ENCODE assay signal across 8 mouse cellular contexts in genomic region chr13:23524654-23525053, GRCm38 (mm10). TPM values are rescaled to one million over a fixed set of nuclear protein-coding genes. Genes with fewer than 3 reads are reported as not detected.
DNase-seq lines count a peak whose midpoint lies in the region; ATAC-seq and TF ChIP-seq lines count a peak whose summit lies in the region.

No protein-coding gene starts in this region.

- no peak for TF ChIP-seq EP300 in heart, postnatal 0 days (IDR thresholded peaks at IDR 0.05; ENCODE audit: low read depth)

- no peak overlapping the region for H3K4me2 ChIP-seq in heart, postnatal 0 days (ENCODE audit: low read depth, low read length)
- 0 out of 2 replicates have a peak overlapping the region, but pooled peaks have one; percentile 20 for H3K4me2 ChIP-seq in lung, embryonic 14.5 days
- peak overlapping the region; percentile 34 for H3K4me2 ChIP-seq in neural tube, embryonic 15.5 days

- no peak for TF ChIP-seq POLR2A in bone marrow macrophage, adult 2 months (IDR thresholded peaks at IDR 0.05; ENCODE audit: borderline replicate concordance, low read depth, low read length)
- no peak for TF ChIP-seq POLR2A in embryonic fibroblast, embryonic 13.5 days (IDR thresholded peaks at IDR 0.05; ENCODE audit: low read depth, low read length)

- H3K9ac ChIP-seq in heart, postnatal 0 days (replicated peaks; ENCODE audit: low read depth, low read length): no peak overlapping the region
- H3K9ac ChIP-seq in lung, embryonic 14.5 days: no peak overlapping the region
- no peak overlapping the region for H3K9ac ChIP-seq in neural tube, embryonic 15.5 days (replicated peaks)

- no peak overlapping the region for H3K4me3 ChIP-seq in bone marrow macrophage, adult 2 months (ENCODE audit: insufficient read depth, low read length)
- H3K4me3 ChIP-seq in embryonic fibroblast, embryonic 13.5 days (ENCODE audit: insufficient read depth, low read length): no peak overlapping the region
- H3K4me3 ChIP-seq in heart, postnatal 0 days (ENCODE audit: low read depth, low read length): no peak overlapping the region
- no peak overlapping the region for H3K4me3 ChIP-seq in lung, embryonic 14.5 days (ENCODE audit: low read depth, low read length)
- H3K4me3 ChIP-seq in neural tube, embryonic 15.5 days (replicated peaks): no peak overlapping the region

- ATAC-seq in heart, postnatal 0 days (ENCODE audit: insufficient read depth, low read depth): no peak
- no peak; the same call in 1 of the 2 replicates for ATAC-seq in lung, embryonic 14.5 days (ENCODE audit: insufficient read depth)
- 0 out of 2 replicates have a peak, but pooled peaks have one; percentile 13 for ATAC-seq in neural tube, embryonic 15.5 days (ENCODE audit: low FRiP score)

- H3K27me3 ChIP-seq in heart, postnatal 0 days (ENCODE audit: control insufficient read depth, insufficient read depth, low read length): no peaks in the 10 kb centered on the region
- no peaks in the 10 kb centered on the region for H3K27me3 ChIP-seq in lung, embryonic 14.5 days (ENCODE audit: insufficient read depth, low read length)
- no peaks in the 10 kb centered on the region for H3K27me3 ChIP-seq in neural tube, embryonic 15.5 days (replicated peaks)

- H3K9me3 ChIP-seq in heart, postnatal 0 days (replicated peaks; ENCODE audit: control insufficient read depth, low read length): no peaks in the 10 kb centered on the region
- no peaks in the 10 kb centered on the region for H3K9me3 ChIP-seq in lung, embryonic 14.5 days (ENCODE audit: low read depth, low read length)
- no peaks in the 10 kb centered on the region for H3K9me3 ChIP-seq in neural tube, embryonic 15.5 days (replicated peaks)

- H3K36me3 ChIP-seq in heart, postnatal 0 days (replicated peaks; ENCODE audit: control insufficient read depth, insufficient read depth, low read length): no peaks in the 10 kb centered on the region
- H3K36me3 ChIP-seq in lung, embryonic 14.5 days (ENCODE audit: insufficient read depth): no peaks in the 10 kb centered on the region
- H3K36me3 ChIP-seq in neural tube, embryonic 15.5 days: no peaks in the 10 kb centered on the region

- 12% methylated on average over 5 of the region's 5 CpGs for WGBS in heart, postnatal 0 days
- WGBS in lung, embryonic 14.5 days: 5% methylated on average over 5 of the region's 5 CpGs
- WGBS in neural tube, embryonic 15.5 days: 12% methylated on average over 5 of the region's 5 CpGs

- DNase-seq in ES-CJ7 (ENCODE audit: low read depth, low spot score): peak; percentile 92
- DNase-seq in heart, postnatal 0 days (ENCODE audit: low spot score): peak; percentile 79
- DNase-seq in layer of hippocampus, adult 11-12 months (ENCODE audit: low spot score): peak; percentile 63
- peak; percentile 90 for DNase-seq in lung, embryonic 14.5 days
- peak; percentile 89 for DNase-seq in thymus, postnatal 4 days

- TF ChIP-seq CTCF in bone marrow macrophage, adult 2 months (IDR thresholded peaks at IDR 0.05; ENCODE audit: low read depth, low read length): peak; percentile 85
- TF ChIP-seq CTCF in embryonic fibroblast, embryonic 13.5 days (IDR thresholded peaks at IDR 0.05; ENCODE audit: borderline replicate concordance, insufficient read depth, low read length): peak; percentile 82; the same call in 1 of the 2 replicates
- peak; percentile 82 for TF ChIP-seq CTCF in heart, postnatal 0 days (IDR thresholded peaks at IDR 0.05; ENCODE audit: low read depth)
- TF ChIP-seq CTCF in lung, embryonic 14.5 days (IDR thresholded peaks at IDR 0.05; ENCODE audit: low read depth): peak; percentile 88

- H3K27ac ChIP-seq in bone marrow macrophage, adult 2 months (ENCODE audit: insufficient read depth, low read depth, low read length): no peak overlapping the region
- no peak overlapping the region for H3K27ac ChIP-seq in embryonic fibroblast, embryonic 13.5 days (ENCODE audit: insufficient read depth, low read length)
- H3K27ac ChIP-seq in heart, postnatal 0 days (ENCODE audit: low read depth): no peak overlapping the region
- H3K27ac ChIP-seq in lung, embryonic 14.5 days (ENCODE audit: low read depth): no peak overlapping the region
- no peak overlapping the region for H3K27ac ChIP-seq in neural tube, embryonic 15.5 days (replicated peaks)

- peaks cover 14% of the 10 kb centered on the region for H3K4me1 ChIP-seq in bone marrow macrophage, adult 2 months (ENCODE audit: control insufficient read depth, insufficient read depth, low read length)
- peaks cover 7% of the 10 kb centered on the region for H3K4me1 ChIP-seq in embryonic fibroblast, embryonic 13.5 days (ENCODE audit: control insufficient read depth, insufficient read depth, low read length)
- H3K4me1 ChIP-seq in heart, postnatal 0 days (ENCODE audit: control insufficient read depth, insufficient read depth): peaks cover 8% of the 10 kb centered on the region
- 0 out of 2 replicates have a peak, but pooled peaks cover 10% of the 10 kb centered on the region for H3K4me1 ChIP-seq in lung, embryonic 14.5 days (ENCODE audit: insufficient read depth)
- peaks cover 12% of the 10 kb centered on the region; the same call in 1 of the 2 replicates for H3K4me1 ChIP-seq in neural tube, embryonic 15.5 days

RNA-seq across cellular contexts. Expression of gene Hist1h4h, which starts 6.2 kb away (rescaled TPM):
- polyA plus RNA-seq in bone marrow macrophage, adult 2 months (2012; ENCODE audit: insufficient read depth, insufficient read length, missing spikeins): 2.5 and 3.1 TPM in 2 replicates
- 8.1 and 10.5 TPM in 2 replicates for polyA plus RNA-seq in embryonic fibroblast, embryonic 13.5 days (2011; ENCODE audit: insufficient read length, low read depth, missing spikeins)
- total RNA-seq in heart, postnatal 0 days (2014; rRNA removed; ENCODE audit: low replicate concordance): 3,824 and 4,565 TPM in 2 replicates
- 30.4 and 37.5 TPM in 2 replicates for polyA plus RNA-seq in heart, postnatal 0 days (2015; fragmentation: Nextera tagmentation; extraction: Ambion mirVana)
- polyA plus RNA-seq in lung, embryonic 14.5 days (2014; fragmentation: Nextera tagmentation; extraction: Ambion mirVana): 7.1 and 7.6 TPM in 2 replicates
- 1.5 and 4.5 TPM in 2 replicates for polyA plus RNA-seq in neural tube, embryonic 15.5 days (2015; fragmentation: Nextera tagmentation; extraction: Ambion mirVana)

RNA-seq across cellular contexts. Expression of gene Hist1h2af, which starts 9.1 kb away (rescaled TPM):
- 42.5 and 76.9 TPM in 2 replicates for polyA plus RNA-seq in bone marrow macrophage, adult 2 months (2012; ENCODE audit: insufficient read depth, insufficient read length, missing spikeins)
- polyA plus RNA-seq in embryonic fibroblast, embryonic 13.5 days (2011; ENCODE audit: insufficient read length, low read depth, missing spikeins): 12.7 and 20.4 TPM in 2 replicates
- 369 and 922 TPM in 2 replicates for total RNA-seq in heart, postnatal 0 days (2014; rRNA removed; ENCODE audit: low replicate concordance)
- polyA plus RNA-seq in heart, postnatal 0 days (2015; fragmentation: Nextera tagmentation; extraction: Ambion mirVana): 1.3 and 2.6 TPM in 2 replicates
- polyA plus RNA-seq in lung, embryonic 14.5 days (2014; fragmentation: Nextera tagmentation; extraction: Ambion mirVana): 13.0 and 14.6 TPM in 2 replicates
- 0.77 TPM in 1 of 2 replicates, not detected in the other for polyA plus RNA-seq in neural tube, embryonic 15.5 days (2015; fragmentation: Nextera tagmentation; extraction: Ambion mirVana)

RNA-seq across cellular contexts. Expression of gene Hist1h3g, which starts 10.6 kb away (rescaled TPM):
- not detected in 2 replicates for polyA plus RNA-seq in bone marrow macrophage, adult 2 months (2012; ENCODE audit: insufficient read depth, insufficient read length, missing spikeins)
- 5.7 TPM in 1 of 2 replicates, not detected in the other for polyA plus RNA-seq in embryonic fibroblast, embryonic 13.5 days (2011; ENCODE audit: insufficient read length, low read depth, missing spikeins)
- total RNA-seq in heart, postnatal 0 days (2014; rRNA removed; ENCODE audit: low replicate concordance): 709 and 989 TPM in 2 replicates
- 2.4 and 2.5 TPM in 2 replicates for polyA plus RNA-seq in heart, postnatal 0 days (2015; fragmentation: Nextera tagmentation; extraction: Ambion mirVana)
- polyA plus RNA-seq in lung, embryonic 14.5 days (2014; fragmentation: Nextera tagmentation; extraction: Ambion mirVana): 6.6 and 7.5 TPM in 2 replicates
- 0.51 and 0.64 TPM in 2 replicates for polyA plus RNA-seq in neural tube, embryonic 15.5 days (2015; fragmentation: Nextera tagmentation; extraction: Ambion mirVana)

RNA-seq across cellular contexts. Expression of gene Hist1h2bh, which starts 18.5 kb away (rescaled TPM):
- 0.71 and 0.97 TPM in 2 replicates for polyA plus RNA-seq in bone marrow macrophage, adult 2 months (2012; ENCODE audit: insufficient read depth, insufficient read length, missing spikeins)
- polyA plus RNA-seq in embryonic fibroblast, embryonic 13.5 days (2011; ENCODE audit: insufficient read length, low read depth, missing spikeins): 1.8 and 4.0 TPM in 2 replicates
- 82.5 and 133 TPM in 2 replicates for total RNA-seq in heart, postnatal 0 days (2014; rRNA removed; ENCODE audit: low replicate concordance)
- polyA plus RNA-seq in heart, postnatal 0 days (2015; fragmentation: Nextera tagmentation; extraction: Ambion mirVana): 0.25 and 0.31 TPM in 2 replicates
- polyA plus RNA-seq in lung, embryonic 14.5 days (2014; fragmentation: Nextera tagmentation; extraction: Ambion mirVana): 1.0 and 1.8 TPM in 2 replicates
- 0.22 and 0.51 TPM in 2 replicates for polyA plus RNA-seq in neural tube, embryonic 15.5 days (2015; fragmentation: Nextera tagmentation; extraction: Ambion mirVana)

RNA-seq across cellular contexts. Expression of gene Hist1h3f, which starts 19.2 kb away (rescaled TPM):
- 0.80 TPM in 1 of 2 replicates, not detected in the other for polyA plus RNA-seq in bone marrow macrophage, adult 2 months (2012; ENCODE audit: insufficient read depth, insufficient read length, missing spikeins)
- 0.61 and 0.70 TPM in 2 replicates for polyA plus RNA-seq in embryonic fibroblast, embryonic 13.5 days (2011; ENCODE audit: insufficient read length, low read depth, missing spikeins)
- 441 and 779 TPM in 2 replicates for total RNA-seq in heart, postnatal 0 days (2014; rRNA removed; ENCODE audit: low replicate concordance)
- 0.29 and 0.45 TPM in 2 replicates for polyA plus RNA-seq in heart, postnatal 0 days (2015; fragmentation: Nextera tagmentation; extraction: Ambion mirVana)
- 2.0 and 2.6 TPM in 2 replicates for polyA plus RNA-seq in lung, embryonic 14.5 days (2014; fragmentation: Nextera tagmentation; extraction: Ambion mirVana)
- not detected in 2 replicates for polyA plus RNA-seq in neural tube, embryonic 15.5 days (2015; fragmentation: Nextera tagmentation; extraction: Ambion mirVana)
